Mouse (Mus musculus) liver, adult 2 months (tissue): Measurements from ENCODE around the gene Slc4a3. TPM values are rescaled to one million over a fixed set of nuclear protein-coding genes. Genes with fewer than 3 reads are reported as not detected.

Source experiments
- DNase-seq: peaks from one replicate; pipeline ENCODE4 v3.0.0-alpha.2; 2011; ENCODE audit warnings: low read depth, low spot score; ENCODE audit errors: extremely low read depth
- H3K27ac ChIP-seq: fragments of 200-500 bp; replicated peaks from 2 replicates; pipeline ENCODE4 v1.5.1; 2012; ENCODE audit warnings: low read depth, mild to moderate bottlenecking, control low read depth, inconsistent platforms, low read length; ENCODE audit not compliant: insufficient read depth
- H3K27me3 ChIP-seq: fragments of 200-500 bp; 2 replicates; pipeline ENCODE4 v1.6.1; 2012; ENCODE audit warnings: mild to moderate bottlenecking, moderate library complexity, low read length, inconsistent platforms; ENCODE audit not compliant: control insufficient read depth, insufficient read depth
- H3K36me3 ChIP-seq: fragments of 200-500 bp; 2 replicates; pipeline ENCODE4 v1.6.1; 2012; ENCODE audit warnings: low read length, inconsistent platforms; ENCODE audit not compliant: control insufficient read depth, insufficient read depth
- H3K4me1 ChIP-seq: fragments of 200-500 bp; 2 replicates; pipeline ENCODE4 v1.6.1; 2011; ENCODE audit warnings: low read length; ENCODE audit not compliant: control insufficient read depth, insufficient read depth
- H3K4me3 ChIP-seq: fragments of 200-500 bp; 2 replicates; pipeline ENCODE4 v1.5.1; 2011; ENCODE audit warnings: low read depth, mild to moderate bottlenecking, control low read depth, low read length, moderate library complexity; ENCODE audit not compliant: insufficient read depth
- H3K79me2 ChIP-seq: fragments of 200-500 bp; 2 replicates; pipeline ENCODE4 v1.6.1; 2012; ENCODE audit warnings: inconsistent platforms, mild to moderate bottlenecking, low read length, moderate library complexity; ENCODE audit not compliant: control insufficient read depth, insufficient read depth
- H3K9ac ChIP-seq: fragments of 200-500 bp; 2 replicates; pipeline ENCODE4 v1.6.1; 2012; ENCODE audit warnings: low read depth, mild to moderate bottlenecking, control low read depth, inconsistent platforms, low read length
- CTCF ChIP-seq: fragments of 200-500 bp; IDR thresholded peaks from 2 replicates; pipeline ENCODE4 v1.5.1; 2011; ENCODE audit warnings: low read depth, low read length, control low read depth
- POLR2A ChIP-seq: fragments of 200-500 bp; IDR thresholded peaks from 2 replicates; pipeline ENCODE4 v1.6.1; 2011; ENCODE audit warnings: low read length, control low read depth; ENCODE audit not compliant: insufficient read depth; ENCODE audit errors: extremely low read depth
- WGBS: fragments of 180-500 bp; shearing (Covaris S2); methylation state at CpG from one replicate; pipeline ENCODE4 v1.1.7; 2018; 5-methylcytosine and 5-hydroxymethylcytosine counted together
- polyA plus RNA-seq: library from polyadenylated mRNA; depleted of rRNA; stranded (reverse); fragments of >200 nt; gene quantifications from 2 replicates; pipeline ENCODE4 v1.2.3, GENCODE M21; 2012
- total RNA-seq: library from RNA; depleted of rRNA; stranded (reverse); fragments of >200 nt; gene quantifications from 2 replicates; pipeline ENCODE4 v1.2.3, GENCODE M21; 2014

Gene Slc4a3
- total and polyA plus RNA-seq, 2 experiments: 0.37 to 0.76 TPM

GRCm38 (mm10) chr1:75544351-75544750, 1.7 kb upstream of the Slc4a3 start:
- Histone ChIP-seq H3K27me3 (peaks cover 26% of the 10 kb centered on the region), H3K36me3 (no peaks in the 10 kb centered on the region), H3K4me1 (peaks cover 1% of the 10 kb centered on the region; the same call in 1 of the 2 replicates), H3K9ac (no peak overlapping the region), H3K27ac (no peak overlapping the region), H3K4me3 (no peak overlapping the region), H3K79me2 (no peaks in the 10 kb centered on the region)
- WGBS: 87% methylated on average over 6 of the region's 6 CpGs
- TF ChIP-seq CTCF: no peak
- TF ChIP-seq POLR2A: no peak
- DNase-seq: no peak

GRCm38 (mm10) chr1:75547351-75547750, 1.3 kb downstream of the Slc4a3 start:
- Histone ChIP-seq H3K36me3 (no peaks in the 10 kb centered on the region), H3K9ac (no peak overlapping the region), H3K79me2 (no peaks in the 10 kb centered on the region), H3K4me3 (no peak overlapping the region), H3K27me3 (peaks cover 24% of the 10 kb centered on the region), H3K4me1 (no peaks in the 10 kb centered on the region), H3K27ac (no peak overlapping the region)
- TF ChIP-seq POLR2A (no peak), CTCF (no peak)
- 96% methylated on average over 13 of the region's 13 CpGs for WGBS
- DNase-seq: no peak

- no peak for TF ChIP-seq POLR2A
- no peak for TF ChIP-seq CTCF
- Histone ChIP-seq H3K4me1 (no peaks in the 10 kb centered on the region), H3K9ac (no peak overlapping the region), H3K36me3 (no peaks in the 10 kb centered on the region), H3K27me3 (peaks cover 28% of the 10 kb centered on the region), H3K79me2 (no peaks in the 10 kb centered on the region), H3K27ac (no peak overlapping the region), H3K4me3 (no peak overlapping the region)
- DNase-seq: no peak
- 92% methylated on average over 3 of the region's 3 CpGs for WGBS
These were observed 2.0 kb downstream of the Slc4a3 start for GRCm38 (mm10) chr1:75548083-75548482.

GRCm38 (mm10) chr1:75548871-75549270, 2.8 kb downstream of the Slc4a3 start:
- no peaks in the 10 kb centered on the region for H3K36me3 ChIP-seq
- DNase-seq: no peak
- H3K4me1 ChIP-seq: no peaks in the 10 kb centered on the region
- WGBS: 88% methylated on average over 17 of the region's 17 CpGs
- H3K27ac ChIP-seq: no peak overlapping the region
- no peaks in the 10 kb centered on the region for H3K79me2 ChIP-seq
- H3K4me3 ChIP-seq: no peak overlapping the region
- TF ChIP-seq CTCF (no peak), POLR2A (no peak)
- peaks cover 24% of the 10 kb centered on the region for H3K27me3 ChIP-seq
- no peak overlapping the region for H3K9ac ChIP-seq

GRCm38 (mm10) chr1:75549289-75550279, 3.5 kb downstream of the Slc4a3 start:
- Histone ChIP-seq H3K9ac (no peak overlapping the region), H3K79me2 (no peaks in the 10 kb centered on the region), H3K27ac (no peak overlapping the region), H3K27me3 (peaks cover 23% of the 10 kb centered on the region), H3K4me3 (no peak overlapping the region), H3K4me1 (no peaks in the 10 kb centered on the region), H3K36me3 (no peaks in the 10 kb centered on the region)
- DNase-seq: no peak
- no peak for TF ChIP-seq POLR2A
- no peak for TF ChIP-seq CTCF
- 75% methylated on average over 17 of the region's 17 CpGs for WGBS

GRCm38 (mm10) chr1:75550586-75550985, 4.5 kb downstream of the Slc4a3 start:
- no peak for DNase-seq
- Histone ChIP-seq H3K4me3 (no peak overlapping the region), H3K9ac (no peak overlapping the region), H3K4me1 (no peaks in the 10 kb centered on the region), H3K79me2 (no peaks in the 10 kb centered on the region), H3K27me3 (peaks cover 21% of the 10 kb centered on the region), H3K36me3 (no peaks in the 10 kb centered on the region), H3K27ac (no peak overlapping the region)
- 80% methylated on average over 15 of the region's 15 CpGs for WGBS
- no peak for TF ChIP-seq CTCF
- TF ChIP-seq POLR2A: no peak
